Mouse (Mus musculus) erythroblast, adult 5-6 weeks (primary cell): ENCODE data around the gene Echdc3. TPM values are rescaled to one million over a fixed set of nuclear protein-coding genes. Genes with fewer than 3 reads are reported as not detected.

Source experiments
- ATAC-seq: replicated peaks from 2 replicates; pipeline ENCODE4 v1.8.0; 2016; ENCODE audit warnings: moderate number of reproducible peaks, mild to moderate bottlenecking, moderate TSS enrichment, inconsistent platforms; ENCODE audit not compliant: poor library complexity, low FRiP score, severe bottlenecking
- total RNA-seq, 2 experiments: library from RNA; stranded (forward) in 1 of 2; stranded (reverse) in 1 of 2; fragments of 150-400 nt in 1 of 2; fragments of 200-764, 138-1000 nt in 1 of 2; gene quantifications; 2 replicates each; pipeline versions ENCODE4 v1.2.3 to v1.2.4; 2015 to 2017; ENCODE audit warnings: low replicate concordance in 2 of 2

Echdc3 gene
- total RNA-seq, 2 experiments from 2014 or later = 1.8 TPM; not detected in 1

DNA sequence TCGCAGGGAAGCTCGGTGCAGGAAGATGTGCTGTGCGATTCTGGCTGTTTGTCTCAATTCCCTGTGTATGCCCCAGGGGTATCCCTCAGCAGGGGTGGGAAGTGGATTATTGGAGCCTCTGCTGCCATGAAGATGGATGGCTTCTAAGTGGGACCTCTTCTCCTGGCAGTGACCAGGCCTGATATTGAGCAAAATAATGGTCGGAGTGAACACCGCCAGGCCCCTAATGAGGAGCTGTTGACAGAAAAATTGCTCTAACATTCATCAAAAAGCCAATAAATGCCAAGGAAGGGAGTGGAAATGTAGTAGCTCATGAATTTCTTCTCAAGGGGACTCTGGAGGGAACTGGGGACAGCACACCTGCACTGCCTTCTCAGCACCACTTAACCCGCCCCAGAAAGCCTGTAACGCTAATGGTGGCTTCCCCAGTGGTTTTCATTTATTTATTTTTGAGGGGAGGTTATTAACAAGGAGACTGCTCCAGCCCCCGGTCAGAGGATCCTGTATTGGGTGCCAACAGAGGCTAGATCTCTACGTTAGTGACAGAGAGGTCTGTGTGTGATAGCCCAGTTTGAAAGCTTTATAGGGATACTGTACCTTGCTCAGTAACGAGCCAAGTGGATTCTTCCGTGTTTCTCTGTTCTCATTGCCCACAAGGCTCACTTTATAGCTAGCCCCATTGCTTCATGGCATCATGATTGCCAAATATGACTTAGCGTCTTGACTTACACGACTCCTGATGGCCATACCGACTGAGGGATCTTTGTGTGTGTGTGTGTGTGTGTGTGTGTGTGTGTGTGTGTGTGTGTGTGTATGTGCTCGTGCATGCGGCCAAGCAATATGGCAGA lies 33.7 kb downstream of the Echdc3 start:
- ATAC-seq = no peak

DNA sequence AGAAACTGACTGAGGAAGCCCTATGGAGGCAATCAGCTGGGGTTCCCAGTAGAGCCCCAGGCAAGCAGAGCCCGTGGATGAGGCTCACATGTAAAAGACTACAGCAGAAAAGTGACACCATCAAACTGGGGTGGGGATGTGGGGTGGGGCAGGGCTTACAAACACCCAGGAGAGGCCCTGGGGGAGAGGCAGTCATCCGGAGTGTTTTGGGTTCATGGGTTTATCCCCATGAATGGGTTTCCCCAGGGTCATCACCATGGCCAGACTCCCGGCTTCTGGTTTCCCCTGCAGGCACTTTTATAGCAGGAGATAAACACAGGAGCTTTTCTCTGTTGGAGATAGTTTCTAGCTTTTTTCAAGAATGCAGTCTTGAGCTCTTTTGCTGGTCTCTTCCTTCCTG lies 39.8 kb downstream of the Echdc3 start:
- no peak for ATAC-seq

DNA sequence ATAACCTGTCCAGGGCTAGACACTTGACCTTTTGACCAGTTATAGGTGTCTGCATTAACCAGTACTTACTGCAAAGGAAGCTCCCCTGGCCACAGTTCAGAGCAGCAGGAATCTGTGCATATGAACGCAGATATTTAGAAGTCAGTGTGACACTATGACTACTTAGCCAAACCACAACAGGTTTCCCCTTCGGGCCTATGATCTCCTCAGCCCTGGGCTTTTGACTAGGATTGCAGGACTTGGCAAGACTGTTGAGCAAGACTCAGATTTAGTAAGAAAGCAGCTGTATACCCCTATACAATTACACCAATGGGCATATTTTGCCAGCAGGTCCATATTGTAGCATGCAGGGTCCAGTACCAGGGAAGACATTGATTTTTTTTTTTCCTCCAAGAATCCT lies 44.3 kb downstream of the Echdc3 start:
- ATAC-seq = no peak

DNA sequence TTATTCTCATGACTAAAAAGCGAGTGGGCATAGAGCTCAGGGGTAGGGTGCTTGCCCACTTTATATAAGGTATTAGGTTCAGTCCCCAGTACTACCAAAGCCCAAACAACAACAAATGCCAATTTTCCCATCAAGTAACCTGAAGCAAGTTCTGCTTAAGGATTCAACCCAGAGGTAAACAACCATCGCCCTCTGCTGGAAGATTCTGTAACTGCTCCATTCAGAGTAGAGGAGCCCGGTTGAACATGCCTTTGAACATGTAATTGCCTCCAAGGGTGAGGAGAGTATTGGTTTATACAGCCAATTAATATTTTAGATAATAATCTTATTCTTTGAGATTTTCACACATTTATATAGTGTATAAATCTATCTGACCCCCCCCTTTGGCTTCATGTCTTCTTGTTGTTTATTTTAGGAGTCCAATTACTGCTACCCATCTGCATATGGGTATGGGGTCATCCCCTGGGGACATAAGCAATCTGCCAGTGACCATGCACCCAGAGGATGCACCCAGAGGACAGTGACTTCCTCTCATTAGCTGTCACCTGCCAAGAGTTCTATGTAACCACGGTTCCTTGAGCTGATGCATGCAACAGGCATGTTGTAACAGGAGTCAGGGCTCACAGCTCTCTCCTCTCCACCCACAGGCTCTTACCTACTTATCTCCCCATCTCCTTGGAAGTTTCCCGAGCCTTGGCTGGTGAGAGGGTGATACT lies 44.8 kb downstream of the Echdc3 start:
- ATAC-seq = peak; percentile 67

- ATAC-seq = no peak
Measured at GRCm38 (mm10) chr2:6165771-6166170, 47.1 kb downstream of the Echdc3 start.

GRCm38 (mm10) chr2:6164606-6165290 lies 48.1 kb downstream of the Echdc3 start:
- ATAC-seq = no peak

DNA sequence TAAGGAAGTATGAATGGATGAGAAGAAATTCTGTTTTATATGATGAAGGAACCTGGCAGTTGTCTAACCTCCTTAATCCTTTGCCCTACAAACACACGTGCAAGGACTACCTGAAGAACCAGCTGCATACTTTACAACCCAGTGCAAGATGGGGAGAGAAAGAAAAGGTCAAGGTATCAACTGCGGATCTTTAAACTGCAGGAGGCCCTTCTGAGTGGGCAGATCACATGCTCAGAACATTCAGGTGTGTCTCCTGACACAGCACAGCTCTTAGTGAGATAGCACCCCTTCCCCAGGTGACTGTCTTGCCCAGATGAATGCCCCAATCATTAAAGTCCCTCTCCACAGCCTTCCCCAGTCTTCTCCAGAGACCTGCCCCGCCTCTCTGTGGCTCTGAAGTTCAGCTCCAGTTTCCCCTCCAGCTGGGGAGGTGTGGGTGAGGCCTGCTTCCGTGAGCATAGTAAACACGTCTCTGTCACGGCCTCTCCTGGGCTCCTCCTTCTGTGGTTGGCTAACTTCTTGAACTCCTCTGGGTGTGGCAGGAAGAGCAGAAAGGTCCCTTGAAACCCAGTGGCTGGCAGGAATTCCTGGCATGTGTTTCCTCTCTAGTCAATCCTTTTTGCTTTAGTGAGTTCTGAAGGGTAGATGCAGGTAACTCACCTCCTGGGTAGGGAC lies 50.3 kb downstream of the Echdc3 start:
- no peak for ATAC-seq

GRCm38 (mm10) chr2:6159735-6160134 lies 53.1 kb downstream of the Echdc3 start:
- no peak for ATAC-seq

- no peak for ATAC-seq
Measured at GRCm38 (mm10) chr2:6159219-6159618, 53.6 kb downstream of the Echdc3 start.

- ATAC-seq = no peak
Measured at GRCm38 (mm10) chr2:6157635-6158034, 55.2 kb downstream of the Echdc3 start.

DNA sequence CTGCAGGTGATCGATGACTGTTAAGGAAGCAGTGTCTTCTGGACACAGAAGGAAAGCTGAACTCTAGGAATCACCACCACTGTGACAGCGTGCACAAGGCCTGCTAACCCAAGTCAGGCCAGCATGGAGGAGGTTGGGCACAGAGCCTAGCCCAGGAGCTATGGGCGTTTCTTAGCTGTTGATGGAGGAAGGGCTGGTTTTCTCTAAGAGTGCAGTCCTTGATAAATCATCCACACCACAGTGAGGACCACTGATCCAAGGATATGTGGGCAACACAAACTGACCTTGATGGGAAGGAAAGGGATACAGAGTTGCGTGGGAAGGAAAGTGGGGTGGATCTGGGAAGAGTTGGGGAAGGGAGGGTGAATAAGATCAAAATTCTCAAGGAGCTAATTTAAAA lies 55.6 kb downstream of the Echdc3 start:
- ATAC-seq = no peak

- ATAC-seq = no peak
Measured at GRCm38 (mm10) chr2:6149801-6150200, 63.0 kb downstream of the Echdc3 start.

DNA sequence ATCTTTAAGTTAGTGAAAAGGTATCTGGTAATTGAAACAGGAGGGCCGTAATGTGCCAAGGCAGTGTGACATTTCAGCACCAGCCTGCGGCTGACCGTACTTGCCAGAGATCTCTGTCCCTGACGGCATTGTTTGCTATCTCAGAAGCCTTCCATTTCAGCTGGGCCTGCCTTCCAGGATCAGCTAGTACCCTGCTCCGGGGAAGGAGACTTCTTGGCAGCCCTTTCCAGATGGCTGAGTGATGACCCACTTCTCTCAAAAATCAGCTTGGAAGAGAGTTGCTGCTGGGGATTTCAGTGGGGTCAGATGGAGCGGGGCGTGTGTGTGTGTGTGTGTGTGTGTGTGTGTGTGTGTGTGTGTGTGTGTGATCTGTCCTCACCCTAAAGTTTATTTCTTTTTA lies 65.9 kb downstream of the Echdc3 start:
- ATAC-seq = no peak

GRCm38 (mm10) chr2:6146257-6146656 lies 66.6 kb downstream of the Echdc3 start:
- ATAC-seq = no peak

DNA sequence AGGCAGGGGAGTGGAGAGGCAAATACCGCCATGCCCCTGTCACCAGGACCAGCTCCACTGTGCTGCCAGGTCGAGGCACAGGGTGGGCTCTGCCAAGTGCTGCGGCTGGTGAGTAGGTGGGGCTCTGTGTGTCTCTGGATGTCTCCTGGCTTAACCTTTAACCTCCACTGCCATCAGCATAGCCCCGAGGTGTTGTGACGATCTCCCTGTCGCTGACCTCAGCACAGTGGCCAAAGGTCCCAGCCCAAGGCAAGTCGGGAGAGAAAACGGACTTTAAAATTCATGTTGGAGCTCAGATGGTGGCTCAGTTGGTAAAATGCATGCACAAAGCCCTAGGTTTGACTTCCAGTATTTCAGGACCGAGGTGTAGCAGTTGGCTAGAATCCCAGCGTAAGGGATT lies 67.2 kb downstream of the Echdc3 start:
- no peak for ATAC-seq

DNA sequence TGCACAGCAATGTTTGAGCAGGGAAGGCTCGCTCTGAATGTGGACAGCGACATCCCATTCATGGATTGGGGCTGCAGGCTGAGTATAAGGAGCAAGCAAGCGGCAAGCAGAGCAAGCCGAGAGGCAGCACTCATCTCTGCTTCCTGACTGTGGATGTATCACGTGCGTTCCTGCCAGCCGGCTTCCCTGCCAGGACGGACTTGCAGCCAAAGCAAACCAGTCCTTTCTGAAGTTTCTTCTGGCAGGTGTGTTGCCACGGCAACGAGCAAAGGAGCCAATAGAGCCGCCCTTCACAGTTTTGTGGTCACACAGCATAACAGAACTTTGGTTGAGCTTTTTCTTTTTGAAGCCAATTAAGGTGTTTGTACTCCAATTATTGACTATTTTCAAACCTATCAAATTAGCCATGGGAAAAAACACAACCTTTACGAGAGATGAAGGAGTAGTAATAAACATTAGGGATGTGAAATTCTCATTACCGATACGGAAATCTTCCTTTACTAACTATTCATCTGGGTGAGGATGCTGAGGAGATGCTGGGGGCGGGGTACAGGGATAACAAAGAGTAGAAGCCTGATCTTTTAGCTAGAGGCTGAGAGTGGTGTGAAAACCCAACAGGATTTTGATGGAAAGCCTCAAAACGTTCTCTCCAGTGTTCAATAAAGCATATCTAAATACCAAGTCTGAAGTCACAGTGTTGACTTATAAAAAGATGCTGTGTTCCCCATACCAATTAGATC lies 69.7 kb downstream of the Echdc3 start:
- ATAC-seq = no peak

DNA sequence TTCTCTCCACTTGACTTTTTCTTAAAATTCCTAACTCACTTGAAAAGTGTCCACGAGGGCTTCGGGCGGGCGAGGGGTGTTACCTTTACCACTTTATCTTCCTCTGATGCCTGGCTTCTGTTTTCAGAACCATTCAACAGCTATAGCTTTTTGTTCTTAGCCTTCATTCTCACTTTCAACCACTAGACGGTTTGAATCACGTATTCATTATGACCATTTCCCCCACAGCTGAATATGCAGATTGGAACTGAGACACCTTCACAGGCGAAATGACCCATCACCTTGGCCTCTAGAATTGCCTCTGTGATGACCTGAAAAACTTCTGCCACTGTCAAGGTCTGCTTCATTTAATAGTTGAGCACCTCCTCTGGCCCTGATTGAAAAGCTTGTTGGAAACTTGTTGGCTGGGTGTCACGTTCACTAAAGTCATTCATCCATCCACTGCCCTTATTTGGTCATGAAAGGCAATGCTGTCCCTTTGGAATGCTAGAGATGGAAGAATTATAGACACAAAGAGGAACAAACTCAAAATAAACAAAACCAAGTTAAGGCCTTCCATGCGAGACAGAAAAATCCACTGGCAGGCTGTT lies 72.2 kb downstream of the Echdc3 start:
- ATAC-seq = no peak
